Mouse (Mus musculus): ENCODE data around the gene Tmem165. TPM values are rescaled to one million over a fixed set of nuclear protein-coding genes. Genes with fewer than 3 reads are reported as not detected.

The Tmem165 gene
- polyA plus RNA-seq, 1 experiment from 2014 or later: 58.8 TPM

- WGBS: 88% methylated on average over 4 of the region's 4 CpGs
- H3K9ac ChIP-seq (ENCODE audit: low read depth, low read length): no peak overlapping the region
These were observed 40.3 kb upstream of the Tmem165 start for GRCm38 (mm10) chr5:76143356-76143755.

GRCm38 (mm10) chr5:76146401-76146800 lies 37.3 kb upstream of the Tmem165 start:
- no peaks in the 10 kb centered on the region for H3K4me1 ChIP-seq (ENCODE audit: control insufficient read depth, insufficient read depth, low read length)
- no peak overlapping the region for H3K27ac ChIP-seq (ENCODE audit: low read length)
- WGBS: 100% methylated on average over 1 of the region's 1 CpGs
- H3K36me3 ChIP-seq (ENCODE audit: control insufficient read depth, insufficient read depth, low read length): no peaks in the 10 kb centered on the region
- no peaks in the 10 kb centered on the region for H3K27me3 ChIP-seq (replicated peaks; ENCODE audit: control insufficient read depth, insufficient read depth, low read length)
- H3K4me3 ChIP-seq (ENCODE audit: low read length): no peak overlapping the region
- H3K4me2 ChIP-seq (ENCODE audit: low read depth, low read length): no peak overlapping the region
- peak; percentile 63 for ATAC-seq
- no peak overlapping the region for H3K9ac ChIP-seq (ENCODE audit: low read depth, low read length)
- no peaks in the 10 kb centered on the region for H3K9me3 ChIP-seq (ENCODE audit: control insufficient read depth, low read length)

More at GRCm38 (mm10) chr5:76143356-76143755, 40.3 kb upstream of the Tmem165 start:
- H3K36me3 ChIP-seq (ENCODE audit: control insufficient read depth, insufficient read depth, low read length): no peaks in the 10 kb centered on the region
- no peak overlapping the region for H3K4me3 ChIP-seq (ENCODE audit: low read length)
- no peak for ATAC-seq
- H3K27me3 ChIP-seq (replicated peaks; ENCODE audit: control insufficient read depth, insufficient read depth, low read length): no peaks in the 10 kb centered on the region
- no peak overlapping the region for H3K27ac ChIP-seq (ENCODE audit: low read length)
- no peaks in the 10 kb centered on the region for H3K9me3 ChIP-seq (ENCODE audit: control insufficient read depth, low read length)
- no peak overlapping the region for H3K4me2 ChIP-seq (ENCODE audit: low read depth, low read length)
- peaks cover 9% of the 10 kb centered on the region for H3K4me1 ChIP-seq (ENCODE audit: control insufficient read depth, insufficient read depth, low read length)

GRCm38 (mm10) chr5:76149436-76149835 lies 34.2 kb upstream of the Tmem165 start:
- Histone ChIP-seq H3K27me3 (replicated peaks; ENCODE audit: control insufficient read depth, insufficient read depth, low read length) (no peaks in the 10 kb centered on the region), H3K36me3 (ENCODE audit: control insufficient read depth, insufficient read depth, low read length) (no peaks in the 10 kb centered on the region), H3K4me3 (ENCODE audit: low read length) (no peak overlapping the region), H3K27ac (ENCODE audit: low read length) (no peak overlapping the region), H3K4me2 (ENCODE audit: low read depth, low read length) (no peak overlapping the region), H3K9me3 (ENCODE audit: control insufficient read depth, low read length) (no peaks in the 10 kb centered on the region), H3K4me1 (ENCODE audit: control insufficient read depth, insufficient read depth, low read length) (no peaks in the 10 kb centered on the region), H3K9ac (ENCODE audit: low read depth, low read length) (no peak overlapping the region)
- WGBS: 95% methylated on average over 6 of the region's 6 CpGs
- ATAC-seq: no peak

GRCm38 (mm10) chr5:76152956-76153355 lies 30.7 kb upstream of the Tmem165 start:
- Histone ChIP-seq H3K36me3 (ENCODE audit: control insufficient read depth, insufficient read depth, low read length) (peaks cover 3% of the 10 kb centered on the region; the same call in 1 of the 2 replicates), H3K4me1 (ENCODE audit: control insufficient read depth, insufficient read depth, low read length) (no peaks in the 10 kb centered on the region; the same call in 1 of the 2 replicates), H3K27ac (ENCODE audit: low read length) (no peak overlapping the region), H3K27me3 (replicated peaks; ENCODE audit: control insufficient read depth, insufficient read depth, low read length) (no peaks in the 10 kb centered on the region), H3K9ac (ENCODE audit: low read depth, low read length) (no peak overlapping the region), H3K9me3 (ENCODE audit: control insufficient read depth, low read length) (no peaks in the 10 kb centered on the region), H3K4me3 (ENCODE audit: low read length) (no peak overlapping the region), H3K4me2 (ENCODE audit: low read depth, low read length) (no peak overlapping the region)
- 91% methylated on average over 6 of the region's 6 CpGs for WGBS
- ATAC-seq: no peak

GRCm38 (mm10) chr5:76153430-76153829 lies 30.2 kb upstream of the Tmem165 start:
- Histone ChIP-seq H3K9ac (ENCODE audit: low read depth, low read length) (no peak overlapping the region), H3K4me1 (ENCODE audit: control insufficient read depth, insufficient read depth, low read length) (no peaks in the 10 kb centered on the region; the same call in 1 of the 2 replicates), H3K4me3 (ENCODE audit: low read length) (no peak overlapping the region), H3K36me3 (ENCODE audit: control insufficient read depth, insufficient read depth, low read length) (peaks cover 3% of the 10 kb centered on the region; the same call in 1 of the 2 replicates), H3K4me2 (ENCODE audit: low read depth, low read length) (no peak overlapping the region), H3K27ac (ENCODE audit: low read length) (no peak overlapping the region), H3K9me3 (ENCODE audit: control insufficient read depth, low read length) (no peaks in the 10 kb centered on the region), H3K27me3 (replicated peaks; ENCODE audit: control insufficient read depth, insufficient read depth, low read length) (no peaks in the 10 kb centered on the region)
- 95% methylated on average over 11 of the region's 11 CpGs for WGBS
- ATAC-seq: no peak

- WGBS: 67% methylated on average over 21 of the region's 21 CpGs
- no peaks in the 10 kb centered on the region; the same call in 1 of the 2 replicates for H3K4me1 ChIP-seq (ENCODE audit: control insufficient read depth, insufficient read depth, low read length)
- ATAC-seq: peak; percentile 90
- no peak overlapping the region for H3K4me2 ChIP-seq (ENCODE audit: low read depth, low read length)
- no peak overlapping the region for H3K27ac ChIP-seq (ENCODE audit: low read length)
- H3K9ac ChIP-seq (ENCODE audit: low read depth, low read length): no peak overlapping the region
- H3K27me3 ChIP-seq (replicated peaks; ENCODE audit: control insufficient read depth, insufficient read depth, low read length): no peaks in the 10 kb centered on the region
- no peaks in the 10 kb centered on the region for H3K9me3 ChIP-seq (ENCODE audit: control insufficient read depth, low read length)
- no peak overlapping the region for H3K4me3 ChIP-seq (ENCODE audit: low read length)
- peaks cover 3% of the 10 kb centered on the region; the same call in 1 of the 2 replicates for H3K36me3 ChIP-seq (ENCODE audit: control insufficient read depth, insufficient read depth, low read length)
These were observed 29.1 kb upstream of the Tmem165 start for GRCm38 (mm10) chr5:76154434-76155165.

- ATAC-seq: no peak
These were observed 24.1 kb upstream of the Tmem165 start for GRCm38 (mm10) chr5:76159555-76159954.

GRCm38 (mm10) chr5:76160086-76160485 lies 23.6 kb upstream of the Tmem165 start:
- Histone ChIP-seq H3K4me2 (ENCODE audit: low read depth, low read length) (no peak overlapping the region), H3K27ac (ENCODE audit: low read length) (no peak overlapping the region), H3K4me1 (ENCODE audit: control insufficient read depth, insufficient read depth, low read length) (no peaks in the 10 kb centered on the region), H3K27me3 (replicated peaks; ENCODE audit: control insufficient read depth, insufficient read depth, low read length) (no peaks in the 10 kb centered on the region), H3K9me3 (ENCODE audit: control insufficient read depth, low read length) (no peaks in the 10 kb centered on the region), H3K4me3 (ENCODE audit: low read length) (no peak overlapping the region), H3K9ac (ENCODE audit: low read depth, low read length) (no peak overlapping the region), H3K36me3 (ENCODE audit: control insufficient read depth, insufficient read depth, low read length) (peaks cover 3% of the 10 kb centered on the region; the same call in 1 of the 2 replicates)
- WGBS: 60% methylated on average over 3 of the region's 3 CpGs
- ATAC-seq: no peak

More at GRCm38 (mm10) chr5:76159555-76159954, 24.1 kb upstream of the Tmem165 start:
- 77% methylated on average over 6 of the region's 6 CpGs for WGBS
- Histone ChIP-seq H3K4me3 (ENCODE audit: low read length) (no peak overlapping the region), H3K4me2 (ENCODE audit: low read depth, low read length) (no peak overlapping the region), H3K36me3 (ENCODE audit: control insufficient read depth, insufficient read depth, low read length) (peaks cover 3% of the 10 kb centered on the region; the same call in 1 of the 2 replicates), H3K27ac (ENCODE audit: low read length) (no peak overlapping the region), H3K27me3 (replicated peaks; ENCODE audit: control insufficient read depth, insufficient read depth, low read length) (no peaks in the 10 kb centered on the region), H3K4me1 (ENCODE audit: control insufficient read depth, insufficient read depth, low read length) (no peaks in the 10 kb centered on the region; the same call in 1 of the 2 replicates), H3K9me3 (ENCODE audit: control insufficient read depth, low read length) (no peaks in the 10 kb centered on the region), H3K9ac (ENCODE audit: low read depth, low read length) (no peak overlapping the region)

- H3K36me3 ChIP-seq (ENCODE audit: control insufficient read depth, insufficient read depth, low read length): no peaks in the 10 kb centered on the region
- no peaks in the 10 kb centered on the region for H3K4me1 ChIP-seq (ENCODE audit: control insufficient read depth, insufficient read depth, low read length)
- no peak for ATAC-seq
- no peak overlapping the region for H3K9ac ChIP-seq (ENCODE audit: low read depth, low read length)
- no peaks in the 10 kb centered on the region for H3K27me3 ChIP-seq (replicated peaks; ENCODE audit: control insufficient read depth, insufficient read depth, low read length)
- no peak overlapping the region for H3K27ac ChIP-seq (ENCODE audit: low read length)
- H3K4me2 ChIP-seq (ENCODE audit: low read depth, low read length): no peak overlapping the region
- H3K4me3 ChIP-seq (ENCODE audit: low read length): no peak overlapping the region
- WGBS: 89% methylated on average over 6 of the region's 6 CpGs
- no peaks in the 10 kb centered on the region for H3K9me3 ChIP-seq (ENCODE audit: control insufficient read depth, low read length)
These were observed 22.2 kb upstream of the Tmem165 start for GRCm38 (mm10) chr5:76161491-76161890.
